Mouse (Mus musculus) heart, embryonic 13.5 days (tissue): ENCODE data around the gene Pitpnm3. TPM values are rescaled to one million over a fixed set of nuclear protein-coding genes. Genes with fewer than 3 reads are reported as not detected.

Experiments used
- ATAC-seq: fragments of 200-750 bp; cut with Nextera tagmentation; 2 replicates; pipeline ENCODE4 v1.8.0; 2017; ENCODE audit warnings: moderate TSS enrichment; ENCODE audit not compliant: insufficient number of reproducible peaks, low FRiP score, low TSS enrichment; ENCODE audit errors: extremely low read depth
- H3K27ac ChIP-seq: fragments of 300-500 bp; sonication (generic); replicated peaks from 2 replicates; pipeline ENCODE4 v1.5.1; 2015; ENCODE audit warnings: moderate library complexity, mild to moderate bottlenecking, inconsistent platforms
- H3K27me3 ChIP-seq: fragments of 300-500 bp; sonication (generic); replicated peaks from 2 replicates; pipeline ENCODE4 v1.6.1; 2015; ENCODE audit warnings: mild to moderate bottlenecking, inconsistent platforms
- H3K36me3 ChIP-seq: fragments of 300-500 bp; sonication (generic); 2 replicates; pipeline ENCODE4 v1.6.1; 2015; ENCODE audit warnings: mild to moderate bottlenecking, inconsistent platforms
- H3K4me1 ChIP-seq: fragments of 300-500 bp; sonication (generic); 2 replicates; pipeline ENCODE4 v1.6.1; 2015; ENCODE audit warnings: inconsistent platforms
- H3K4me2 ChIP-seq: fragments of 300-500 bp; sonication (generic); 2 replicates; pipeline ENCODE4 v1.6.1; 2015; ENCODE audit warnings: inconsistent platforms, mild to moderate bottlenecking, moderate library complexity
- H3K4me3 ChIP-seq: fragments of 300-500 bp; sonication (generic); 2 replicates; pipeline ENCODE4 v1.5.1; 2015; ENCODE audit warnings: moderate library complexity, mild to moderate bottlenecking, inconsistent platforms
- H3K9ac ChIP-seq: fragments of 300-500 bp; sonication (generic); 2 replicates; pipeline ENCODE4 v1.6.1; 2015; ENCODE audit warnings: inconsistent platforms, mild to moderate bottlenecking, moderate library complexity
- H3K9me3 ChIP-seq: fragments of 300-500 bp; sonication (generic); 2 replicates; pipeline ENCODE4 v1.6.1; 2016; ENCODE audit warnings: inconsistent platforms
- WGBS: fragments of 180-500 bp; shearing (Covaris S2); methylation state at CpG from one replicate; pipeline ENCODE4 v1.1.7; 2015; ENCODE audit warnings: mixed read lengths; 5-methylcytosine and 5-hydroxymethylcytosine counted together
- polyA plus RNA-seq: library from polyadenylated mRNA; unstranded; fragments of >200 nt; fragmentation: Nextera tagmentation; extraction: Ambion mirVana; gene quantifications from 2 replicates; pipeline ENCODE4 v1.2.1, GENCODE M21; 2015

The Pitpnm3 gene
- polyA plus RNA-seq, 1 experiment from 2014 or later = 0.12 TPM

GRCm38 (mm10) chr11:72031353-72031752 lies 104.2 kb downstream of the Pitpnm3 start:
- Histone ChIP-seq H3K9me3 (no peaks in the 10 kb centered on the region), H3K4me1 (peaks cover 27% of the 10 kb centered on the region), H3K27ac (no peak overlapping the region), H3K36me3 (no peaks in the 10 kb centered on the region), H3K4me3 (no peak overlapping the region), H3K27me3 (peaks cover 43% of the 10 kb centered on the region), H3K9ac (no peak overlapping the region), H3K4me2 (no peak overlapping the region)
- ATAC-seq = no peak
- WGBS = 54% methylated on average over 7 of the region's 7 CpGs

- Histone ChIP-seq H3K27ac (no peak overlapping the region), H3K4me2 (no peak overlapping the region; the same call in 1 of the 2 replicates), H3K9me3 (no peaks in the 10 kb centered on the region), H3K36me3 (no peaks in the 10 kb centered on the region), H3K9ac (0 out of 2 replicates have a peak overlapping the region, but pooled peaks have one; percentile 3), H3K4me1 (peaks cover 15% of the 10 kb centered on the region), H3K27me3 (peaks cover 51% of the 10 kb centered on the region), H3K4me3 (no peak overlapping the region)
- ATAC-seq = no peak
- WGBS = 24% methylated on average over 23 of the region's 23 CpGs
Observed at GRCm38 (mm10) chr11:72029143-72029542, 106.4 kb downstream of the Pitpnm3 start.

- peaks cover 51% of the 10 kb centered on the region for H3K27me3 ChIP-seq
- H3K4me2 ChIP-seq = no peak overlapping the region
- no peaks in the 10 kb centered on the region for H3K36me3 ChIP-seq
- 77% methylated on average over 9 of the region's 9 CpGs for WGBS
- no peak for ATAC-seq
- H3K4me3 ChIP-seq = no peak overlapping the region
- no peak overlapping the region for H3K9ac ChIP-seq
- peaks cover 22% of the 10 kb centered on the region for H3K4me1 ChIP-seq
- no peaks in the 10 kb centered on the region for H3K9me3 ChIP-seq
- H3K27ac ChIP-seq = no peak overlapping the region
Observed at GRCm38 (mm10) chr11:72027836-72028235, 107.7 kb downstream of the Pitpnm3 start.

GRCm38 (mm10) chr11:72026516-72026915 lies 109.1 kb downstream of the Pitpnm3 start:
- H3K27me3 ChIP-seq = peaks cover 51% of the 10 kb centered on the region
- no peak for ATAC-seq
- H3K9me3 ChIP-seq = no peaks in the 10 kb centered on the region
- 82% methylated on average over 9 of the region's 9 CpGs for WGBS
- H3K4me3 ChIP-seq = no peak overlapping the region
- H3K4me2 ChIP-seq = no peak overlapping the region
- H3K36me3 ChIP-seq = no peaks in the 10 kb centered on the region
- peaks cover 19% of the 10 kb centered on the region for H3K4me1 ChIP-seq
- no peak overlapping the region for H3K9ac ChIP-seq
- no peak overlapping the region for H3K27ac ChIP-seq

- Histone ChIP-seq H3K9ac (no peak overlapping the region), H3K4me2 (no peak overlapping the region), H3K36me3 (no peaks in the 10 kb centered on the region), H3K27ac (no peak overlapping the region), H3K27me3 (peaks cover 48% of the 10 kb centered on the region), H3K9me3 (no peaks in the 10 kb centered on the region), H3K4me1 (peaks cover 15% of the 10 kb centered on the region), H3K4me3 (no peak overlapping the region)
- no peak for ATAC-seq
- 35% methylated on average over 5 of the region's 5 CpGs for WGBS
Observed at GRCm38 (mm10) chr11:72025843-72026242, 109.7 kb downstream of the Pitpnm3 start.

GRCm38 (mm10) chr11:72024193-72024781 lies 111.3 kb downstream of the Pitpnm3 start:
- 26% methylated on average over 5 of the region's 5 CpGs for WGBS
- H3K4me2 ChIP-seq = no peak overlapping the region
- no peak overlapping the region for H3K9ac ChIP-seq
- H3K4me1 ChIP-seq = peaks cover 15% of the 10 kb centered on the region
- no peak overlapping the region for H3K4me3 ChIP-seq
- peaks cover 37% of the 10 kb centered on the region for H3K27me3 ChIP-seq
- no peak overlapping the region for H3K27ac ChIP-seq
- ATAC-seq = no peak
- no peaks in the 10 kb centered on the region for H3K9me3 ChIP-seq
- H3K36me3 ChIP-seq = no peaks in the 10 kb centered on the region

GRCm38 (mm10) chr11:72023581-72023980 lies 112.0 kb downstream of the Pitpnm3 start:
- ATAC-seq = no peak
- 48% methylated on average over 10 of the region's 10 CpGs for WGBS
- Histone ChIP-seq H3K9me3 (no peaks in the 10 kb centered on the region), H3K4me3 (no peak overlapping the region), H3K4me1 (peaks cover 15% of the 10 kb centered on the region), H3K27me3 (peaks cover 30% of the 10 kb centered on the region), H3K36me3 (no peaks in the 10 kb centered on the region), H3K27ac (no peak overlapping the region), H3K4me2 (no peak overlapping the region), H3K9ac (no peak overlapping the region)

- H3K27me3 ChIP-seq = peaks cover 22% of the 10 kb centered on the region
- WGBS = 74% methylated on average over 6 of the region's 6 CpGs
- H3K36me3 ChIP-seq = no peaks in the 10 kb centered on the region
- no peaks in the 10 kb centered on the region for H3K9me3 ChIP-seq
- no peak overlapping the region for H3K4me3 ChIP-seq
- no peak overlapping the region for H3K9ac ChIP-seq
- no peak overlapping the region for H3K4me2 ChIP-seq
- peaks cover 15% of the 10 kb centered on the region for H3K4me1 ChIP-seq
- ATAC-seq = no peak
- H3K27ac ChIP-seq = no peak overlapping the region
Observed at GRCm38 (mm10) chr11:72022827-72023226, 112.8 kb downstream of the Pitpnm3 start.

GRCm38 (mm10) chr11:72021015-72021414 lies 114.6 kb downstream of the Pitpnm3 start:
- Histone ChIP-seq H3K27me3 (0 out of 2 replicates have a peak, but pooled peaks cover 7% of the 10 kb centered on the region), H3K4me1 (peaks cover 15% of the 10 kb centered on the region), H3K27ac (no peak overlapping the region), H3K36me3 (no peaks in the 10 kb centered on the region), H3K9ac (0 out of 2 replicates have a peak overlapping the region, but pooled peaks have one; percentile 15), H3K9me3 (no peaks in the 10 kb centered on the region), H3K4me2 (no peak overlapping the region), H3K4me3 (no peak overlapping the region)
- 28% methylated on average over 4 of the region's 4 CpGs for WGBS
- ATAC-seq = no peak

GRCm38 (mm10) chr11:72017253-72017601 lies 118.4 kb downstream of the Pitpnm3 start:
- WGBS = 76% methylated on average over 9 of the region's 9 CpGs

GRCm38 (mm10) chr11:72016518-72017252 lies 118.9 kb downstream of the Pitpnm3 start:
- Histone ChIP-seq H3K4me3 (no peak overlapping the region), H3K4me2 (no peak overlapping the region), H3K4me1 (0 out of 2 replicates have a peak, but pooled peaks cover 3% of the 10 kb centered on the region), H3K27ac (no peak overlapping the region), H3K27me3 (0 out of 2 replicates have a peak, but pooled peaks cover 7% of the 10 kb centered on the region), H3K9me3 (no peaks in the 10 kb centered on the region), H3K36me3 (no peaks in the 10 kb centered on the region), H3K9ac (no peak overlapping the region)
- no peak for ATAC-seq
- WGBS = 69% methylated on average over 13 of the region's 13 CpGs

More at GRCm38 (mm10) chr11:72017253-72017601, 118.4 kb downstream of the Pitpnm3 start:
- no peak for ATAC-seq
- no peak overlapping the region for H3K9ac ChIP-seq
- H3K4me1 ChIP-seq = no peaks in the 10 kb centered on the region; the same call in 1 of the 2 replicates
- no peaks in the 10 kb centered on the region for H3K36me3 ChIP-seq
- H3K9me3 ChIP-seq = no peaks in the 10 kb centered on the region
- H3K4me2 ChIP-seq = no peak overlapping the region
- no peak overlapping the region for H3K27ac ChIP-seq
- H3K4me3 ChIP-seq = no peak overlapping the region
- H3K27me3 ChIP-seq = 0 out of 2 replicates have a peak, but pooled peaks cover 3% of the 10 kb centered on the region
